Mouse (Mus musculus): ENCODE measurements around the gene Fam196b.

Fam196b gene

DNA sequence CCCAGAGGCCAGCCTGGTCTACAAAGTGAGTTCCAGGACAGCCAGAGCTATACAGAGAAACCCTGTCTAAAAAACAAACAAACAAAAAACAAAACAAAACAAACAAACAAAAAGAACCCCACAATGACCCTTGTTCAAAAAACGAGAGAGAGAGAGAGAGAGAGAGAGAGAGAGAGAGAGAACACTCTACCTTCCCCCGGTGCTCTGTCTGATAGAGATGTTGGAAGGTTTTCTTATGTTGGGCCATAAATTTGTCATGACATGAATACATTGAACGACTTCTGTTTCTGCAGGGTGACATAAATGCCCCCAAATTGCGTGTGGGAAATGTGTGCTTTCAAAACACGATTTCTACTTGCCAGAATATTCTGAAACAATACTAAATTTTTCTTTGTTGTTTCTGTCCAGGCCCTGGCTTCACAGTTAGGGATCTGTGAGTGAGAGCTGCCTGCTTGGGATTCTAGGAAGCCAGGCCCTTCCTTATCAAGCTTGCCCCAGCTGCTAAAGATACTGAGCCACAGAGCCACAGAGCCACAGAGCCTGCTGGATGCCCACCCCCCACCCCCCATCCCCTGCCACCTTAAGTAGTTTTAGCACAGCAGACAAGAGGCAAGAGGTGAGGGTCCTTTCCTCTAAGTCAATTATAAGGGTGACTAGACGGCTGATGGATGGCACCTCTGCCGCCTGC, 17.9 kb downstream of the Fam196b start:
- DNase-seq (ENCODE audit: low read depth, low spot score): peak; percentile 34

GRCm38 (mm10) chr11:34337907-34338306, 23.3 kb downstream of the Fam196b start:
- no peak for DNase-seq (ENCODE audit: low read depth, low spot score)

GRCm38 (mm10) chr11:34339693-34340092, 25.1 kb downstream of the Fam196b start:
- no peak for DNase-seq (ENCODE audit: low read depth, low spot score)

- no peak for DNase-seq (ENCODE audit: low read depth, low spot score)
Observed at GRCm38 (mm10) chr11:34343742-34344307, 29.2 kb downstream of the Fam196b start.

DNA sequence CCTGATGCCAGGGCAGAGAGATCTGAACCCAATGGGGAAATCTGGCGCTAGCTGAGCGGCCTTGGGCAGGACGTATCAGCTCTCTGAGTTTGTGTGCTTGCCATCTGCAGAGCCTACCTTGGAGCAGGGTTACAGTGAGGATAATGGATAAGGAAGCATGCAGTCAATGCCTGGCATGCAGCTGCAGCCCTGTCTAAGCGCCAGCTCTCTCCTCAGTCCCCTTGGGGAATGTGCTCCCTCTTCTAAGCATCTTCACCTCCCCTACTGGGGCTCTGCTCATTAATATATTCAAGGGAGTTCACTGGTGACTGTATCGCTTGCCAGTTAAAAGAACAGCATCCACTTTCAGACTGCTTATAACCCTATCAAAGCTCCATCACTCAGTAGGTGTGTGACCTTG, 29.7 kb downstream of the Fam196b start:
- DNase-seq (ENCODE audit: low read depth, low spot score): no peak

DNA sequence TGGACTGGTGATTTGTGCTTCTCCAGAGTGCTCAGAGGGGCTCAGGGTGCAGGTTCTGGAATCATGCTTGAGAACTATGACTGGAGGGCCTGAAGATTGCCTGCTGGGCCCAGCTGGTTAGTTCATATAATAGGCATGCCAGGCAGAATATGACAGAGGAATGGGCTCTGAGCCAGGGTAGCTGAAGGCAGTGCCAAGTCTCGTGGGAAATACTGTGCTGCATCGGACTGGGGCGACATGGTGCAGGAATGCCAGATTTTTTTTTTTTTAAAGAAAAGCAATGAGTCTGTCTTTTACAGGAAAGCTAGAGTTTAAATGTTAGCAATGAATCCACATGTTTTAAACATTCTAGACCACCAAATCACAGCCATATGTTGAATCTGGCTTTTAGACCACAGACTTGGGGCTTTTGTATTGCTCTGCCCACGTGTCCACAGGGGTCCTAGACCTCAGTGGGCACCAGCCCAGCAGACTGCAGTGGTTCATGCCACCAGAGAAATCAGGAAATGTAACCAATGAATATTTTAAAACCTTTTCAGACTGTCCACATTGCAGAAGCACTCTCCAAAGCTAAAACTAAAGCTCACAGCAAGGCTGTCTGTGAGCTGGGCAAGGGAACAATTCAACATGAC, 33.8 kb downstream of the Fam196b start:
- no peak for DNase-seq (ENCODE audit: low read depth, low spot score)

DNA sequence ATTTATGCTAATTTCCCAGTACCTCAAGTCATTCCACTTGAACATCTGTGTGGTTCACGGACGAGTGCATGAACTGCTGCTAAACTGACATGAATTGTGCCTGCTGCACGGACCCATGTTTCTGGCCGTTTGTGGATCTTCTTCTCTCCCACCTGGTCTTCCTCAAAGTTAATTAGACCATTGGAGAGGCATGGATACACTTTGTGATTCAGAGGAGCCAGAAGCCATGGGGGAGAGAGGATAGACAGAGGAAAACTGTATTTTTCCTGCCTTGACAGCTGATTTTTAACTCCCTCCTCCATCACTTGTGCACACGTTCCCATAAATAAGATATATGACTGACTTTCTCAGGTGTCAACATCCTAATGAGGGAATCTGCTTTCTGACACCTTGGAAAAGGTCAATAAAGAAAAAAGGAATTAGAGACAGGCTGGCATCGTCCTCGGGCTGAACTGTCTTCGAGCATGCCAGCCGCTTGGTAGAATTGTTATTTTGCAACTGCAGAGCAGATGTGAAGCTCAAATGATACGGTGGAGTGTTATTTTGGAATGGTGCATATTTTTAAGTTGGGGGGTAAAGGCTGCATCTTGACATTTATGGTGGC, 34.9 kb downstream of the Fam196b start:
- DNase-seq (ENCODE audit: low read depth, low spot score): no peak

DNA sequence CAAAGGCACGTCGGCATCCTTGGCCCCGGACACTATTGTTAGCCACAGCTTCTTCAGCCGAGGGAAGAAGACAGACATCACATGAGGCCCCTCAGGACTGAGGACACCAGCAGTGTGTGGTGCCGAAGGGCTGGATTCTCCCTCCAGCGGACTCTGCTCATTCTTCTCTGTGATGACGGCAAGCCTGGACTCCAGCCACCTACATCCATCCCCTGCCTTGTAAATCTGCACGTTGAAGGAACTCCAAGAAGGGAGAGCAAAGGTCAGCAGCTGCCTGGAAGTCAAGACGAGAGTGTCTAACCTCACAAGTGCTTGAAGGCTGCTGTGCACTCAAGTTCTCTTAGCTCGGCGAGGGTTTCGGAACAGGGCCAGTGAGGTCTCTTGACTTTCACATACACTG, 40.8 kb downstream of the Fam196b start:
- DNase-seq (ENCODE audit: low read depth, low spot score): no peak

GRCm38 (mm10) chr11:34356109-34356508, 41.5 kb downstream of the Fam196b start:
- no peak for DNase-seq (ENCODE audit: low read depth, low spot score)

DNA sequence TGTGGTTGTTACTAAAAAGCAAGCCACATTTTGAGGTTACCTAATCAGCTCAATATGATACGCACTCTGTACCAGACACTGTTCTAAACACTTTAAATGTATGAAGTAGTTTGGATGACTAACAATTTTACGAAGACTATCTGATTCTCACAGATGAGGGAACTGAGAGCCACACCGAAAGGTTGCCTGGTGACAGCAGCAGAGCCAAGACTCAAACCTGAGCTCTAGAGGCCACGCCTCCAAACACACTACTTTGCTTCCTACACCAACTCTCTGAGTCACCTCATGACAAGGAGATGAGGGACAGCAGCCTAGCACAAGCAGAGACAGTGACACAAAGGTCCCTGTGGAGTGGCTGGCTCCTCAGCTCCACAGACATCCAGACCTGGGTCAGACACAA, 57.6 kb downstream of the Fam196b start:
- DNase-seq (ENCODE audit: low read depth, low spot score): no peak

- DNase-seq (ENCODE audit: low read depth, low spot score): no peak
Observed at GRCm38 (mm10) chr11:34375557-34375956, 60.9 kb downstream of the Fam196b start.

DNA sequence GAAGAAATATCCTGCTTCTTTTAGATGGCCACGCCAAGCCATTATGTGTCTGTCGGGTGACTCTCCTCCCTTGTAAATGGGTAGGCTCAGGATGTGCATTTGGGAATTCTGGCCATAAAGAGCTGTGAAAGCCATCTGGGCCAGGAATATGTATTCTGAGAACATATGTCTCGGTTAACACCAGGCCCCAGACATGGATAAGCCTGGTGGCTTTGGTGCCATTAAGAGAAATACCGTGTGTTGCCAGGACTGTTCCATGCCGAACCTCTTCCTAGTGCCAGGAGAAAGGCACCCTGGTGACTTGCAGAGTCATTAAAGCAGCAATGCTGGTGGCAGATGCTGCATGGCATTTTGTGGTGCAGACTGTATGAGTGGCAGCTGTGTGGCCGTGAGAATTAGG, 63.0 kb downstream of the Fam196b start:
- DNase-seq (ENCODE audit: low read depth, low spot score): no peak

GRCm38 (mm10) chr11:34383501-34383900, 68.9 kb downstream of the Fam196b start:
- DNase-seq (ENCODE audit: low read depth, low spot score): no peak

DNA sequence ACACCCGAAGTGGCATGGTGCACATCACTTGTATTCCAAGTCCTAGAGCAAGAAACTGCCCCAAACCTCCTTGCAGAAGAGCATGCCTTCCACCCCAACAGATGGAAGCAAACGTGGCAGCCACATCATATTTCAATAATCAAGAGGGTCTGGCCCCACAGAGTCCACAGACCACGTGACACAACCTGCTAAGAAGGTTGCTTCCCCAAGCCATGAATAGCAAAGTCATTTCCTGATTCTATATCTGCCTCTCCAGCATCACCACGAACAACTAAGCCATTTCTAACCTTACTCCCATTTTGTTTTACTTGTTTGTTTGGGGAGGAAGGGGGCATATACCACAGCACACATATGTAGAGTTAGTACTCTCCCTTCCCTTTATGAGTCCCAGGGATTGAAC, 69.6 kb downstream of the Fam196b start:
- DNase-seq (ENCODE audit: low read depth, low spot score): no peak

DNA sequence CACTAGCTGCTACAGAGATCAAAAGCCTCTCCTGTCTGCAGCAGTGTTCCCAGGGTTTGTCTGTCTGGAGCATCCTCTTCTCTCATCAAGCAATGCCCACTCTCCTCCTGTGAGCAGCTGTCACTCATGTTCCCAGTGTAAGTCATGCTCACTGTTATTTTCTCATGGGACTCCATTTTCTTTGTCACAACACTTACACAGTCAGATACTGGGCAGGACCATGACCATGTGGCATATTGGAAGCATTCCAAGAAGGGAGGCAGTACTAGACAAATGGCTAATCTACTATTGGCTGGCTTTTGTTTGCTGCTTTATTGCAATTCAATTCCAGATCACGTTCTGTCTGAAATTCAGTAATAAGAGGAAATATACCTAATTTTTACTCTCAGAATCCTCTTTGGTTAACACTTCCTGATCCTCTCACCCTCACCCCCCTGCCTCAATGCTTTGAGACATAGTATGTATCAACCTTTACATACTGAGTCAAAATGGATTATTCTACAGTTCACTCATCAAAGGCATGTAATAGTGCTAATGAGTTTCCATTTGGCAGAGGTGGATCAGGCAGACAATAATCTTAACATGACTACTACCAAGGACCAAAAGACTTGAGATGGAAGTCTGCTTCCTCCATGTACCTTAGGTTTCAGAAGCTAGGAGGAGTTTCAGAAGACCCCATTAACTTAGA, 70.5 kb downstream of the Fam196b start:
- no peak for DNase-seq (ENCODE audit: low read depth, low spot score)

- DNase-seq (ENCODE audit: low read depth, low spot score): no peak
Observed at GRCm38 (mm10) chr11:34389261-34390116, 74.9 kb downstream of the Fam196b start.

DNA sequence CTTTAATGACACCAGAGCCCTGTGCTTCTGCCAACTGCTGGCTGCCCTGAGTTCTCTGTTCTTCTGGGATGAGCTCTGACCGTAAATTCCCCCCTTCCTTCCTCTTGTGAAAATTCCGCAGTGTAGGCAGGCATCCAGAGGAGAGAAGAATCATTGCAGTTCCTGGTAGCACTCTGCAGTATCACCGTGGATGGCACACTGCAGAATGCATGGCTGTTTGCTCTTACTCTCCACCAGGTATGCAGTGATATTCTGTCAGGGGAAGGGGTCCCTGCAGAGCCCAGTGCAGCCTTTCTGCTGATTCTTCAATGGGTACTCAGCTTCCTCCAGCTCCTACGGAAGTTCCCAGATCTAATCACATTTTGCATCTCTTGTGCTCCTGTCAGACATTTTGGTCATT, 77.5 kb downstream of the Fam196b start:
- no peak for DNase-seq (ENCODE audit: low read depth, low spot score)

DNA sequence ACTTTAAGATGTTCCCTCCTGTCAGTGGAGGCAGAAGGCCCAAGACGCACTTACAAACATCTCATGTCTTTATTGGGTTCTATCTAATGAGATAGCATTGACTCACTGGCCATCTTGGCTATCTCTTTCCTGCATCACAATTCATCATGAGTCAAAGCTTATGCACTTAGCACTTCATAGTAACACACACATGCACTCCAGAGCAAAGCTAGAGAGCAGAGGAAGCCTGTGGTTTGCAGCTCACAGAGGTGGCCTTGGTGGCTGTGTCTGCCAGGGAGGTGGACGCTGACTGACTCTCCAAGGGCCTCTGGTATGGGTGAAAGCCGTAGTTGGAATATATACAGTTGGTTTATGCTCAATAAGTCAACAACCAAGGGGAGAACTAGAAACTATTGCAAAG, 81.2 kb downstream of the Fam196b start:
- no peak for DNase-seq (ENCODE audit: low read depth, low spot score)

- no peak for DNase-seq (ENCODE audit: low read depth, low spot score)
Observed at GRCm38 (mm10) chr11:34397661-34398060, 83.0 kb downstream of the Fam196b start.

DNA sequence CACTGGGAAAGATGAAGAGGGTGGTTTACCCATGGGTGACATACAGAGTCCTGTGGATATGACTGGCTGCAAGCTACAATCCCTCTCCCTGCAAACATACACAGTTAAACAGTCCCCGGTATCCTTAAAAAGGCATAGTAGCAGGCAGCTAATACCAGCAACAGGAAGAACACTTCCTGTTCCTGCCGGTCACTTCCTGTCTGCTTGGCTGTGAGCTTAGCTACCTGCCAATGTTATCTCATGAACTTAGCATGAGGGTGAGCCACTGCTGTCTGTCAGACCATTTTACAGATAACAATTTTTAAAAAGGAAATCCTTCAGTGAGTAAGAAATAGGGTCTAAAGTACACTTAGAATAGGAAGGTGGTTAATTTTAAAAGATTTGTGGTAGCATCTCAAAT, 83.9 kb downstream of the Fam196b start:
- no peak for DNase-seq (ENCODE audit: low read depth, low spot score)

DNA sequence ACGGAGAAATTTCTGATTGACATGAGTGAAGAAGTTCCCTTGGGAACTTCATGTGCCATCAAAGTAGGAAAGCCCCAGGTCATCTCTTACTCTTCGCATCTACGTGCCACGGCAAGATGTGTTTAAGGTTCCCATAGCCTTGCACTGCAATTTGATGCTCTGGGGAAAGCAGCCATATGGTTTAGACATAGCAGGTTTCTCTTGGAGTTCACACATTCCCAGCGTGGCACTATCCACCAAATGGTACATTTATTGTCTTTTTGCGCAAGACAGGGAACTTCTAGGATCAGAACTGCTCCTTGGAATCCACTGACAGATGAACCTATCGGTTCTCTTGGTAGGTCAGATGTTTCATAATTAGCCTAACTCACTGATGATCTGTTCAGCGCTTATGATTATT, 86.7 kb downstream of the Fam196b start:
- DNase-seq (ENCODE audit: low read depth, low spot score): no peak
